Mouse (Mus musculus): ENCODE data around the gene Gchfr.

- no peak for TF ChIP-seq POLR2A (IDR thresholded peaks at IDR 0.05; ENCODE audit: low read depth, low read length)
- TF ChIP-seq HCFC1 (IDR thresholded peaks at IDR 0.05; ENCODE audit: low read depth, low read length): no peak
- no peak for TF ChIP-seq NELFE (IDR thresholded peaks at IDR 0.05; ENCODE audit: low read depth, low read length)
- no peak for TF ChIP-seq GABPA (IDR thresholded peaks at IDR 0.05; ENCODE audit: insufficient replicate concordance, low read depth, low read length)
- TF ChIP-seq ZC3H11A (IDR thresholded peaks at IDR 0.05; ENCODE audit: low read depth, low read length): no peak
- no peak for TF ChIP-seq IRF4 (IDR thresholded peaks at IDR 0.05; ENCODE audit: low read depth, low read length)
Observed at GRCm38 (mm10) chr2:119196316-119197108, 28.9 kb downstream of the Gchfr start.
